Mouse (Mus musculus) neural tube, embryonic 14.5 days (tissue): ENCODE measurements around the gene Fam118b. TPM values are rescaled to one million over a fixed set of nuclear protein-coding genes. Genes with fewer than 3 reads are reported as not detected.

ENCODE experiments used
- ATAC-seq: fragments of 200-750 bp; cut with Nextera tagmentation; 2 replicates; pipeline ENCODE4 v1.8.0; 2017; ENCODE audit warnings: low read depth, mild to moderate bottlenecking, moderate TSS enrichment, moderate library complexity
- H3K27ac ChIP-seq: fragments of 300-500 bp; sonication (generic); 2 replicates; pipeline ENCODE4 v1.5.1; 2014; ENCODE audit warnings: low read depth, mild to moderate bottlenecking, control low read depth, low read length, moderate library complexity, mixed read lengths
- H3K27me3 ChIP-seq: fragments of 300-500 bp; sonication (generic); 2 replicates; pipeline ENCODE4 v1.6.1; 2014; ENCODE audit warnings: low read length; ENCODE audit not compliant: control insufficient read depth, insufficient read depth
- H3K36me3 ChIP-seq: fragments of 300-500 bp; sonication (generic); 2 replicates; pipeline ENCODE4 v1.6.1; 2014; ENCODE audit warnings: low read length, mixed read lengths; ENCODE audit not compliant: control insufficient read depth, insufficient read depth
- H3K4me1 ChIP-seq: fragments of 300-500 bp; sonication (generic); 2 replicates; pipeline ENCODE4 v1.6.1; 2014; ENCODE audit warnings: low read length; ENCODE audit not compliant: control insufficient read depth, insufficient read depth
- H3K4me2 ChIP-seq: fragments of 300-500 bp; sonication (generic); 2 replicates; pipeline ENCODE4 v1.6.1; 2014; ENCODE audit warnings: mild to moderate bottlenecking, low read depth, low read length, control low read depth
- H3K4me3 ChIP-seq: fragments of 300-500 bp; sonication (generic); 2 replicates; pipeline ENCODE4 v1.5.1; 2014; ENCODE audit warnings: low read depth, low read length, control low read depth, mixed read lengths
- H3K9ac ChIP-seq: fragments of 300-500 bp; sonication (generic); replicated peaks from 2 replicates; pipeline ENCODE4 v1.6.1; 2014; ENCODE audit warnings: low read depth, mild to moderate bottlenecking, control low read depth, low read length, mixed read lengths
- H3K9me3 ChIP-seq: fragments of 300-500 bp; sonication (generic); 2 replicates; pipeline ENCODE4 v1.6.1; 2016; ENCODE audit warnings: low read length; ENCODE audit not compliant: control insufficient read depth
- WGBS: fragments of 180-500 bp; shearing (Covaris S2); extraction: QIAGEN DNeasy Blood & Tissue Kit; methylation state at CpG from one replicate; pipeline ENCODE4 v1.1.7; 2014; 5-methylcytosine and 5-hydroxymethylcytosine counted together
- polyA plus RNA-seq: library from polyadenylated mRNA; unstranded; fragments of >200 nt; fragmentation: Nextera tagmentation; extraction: Ambion mirVana; gene quantifications from 2 replicates; pipeline ENCODE4 v1.2.1, GENCODE M21; 2014

Gene Fam118b
- polyA plus RNA-seq, 1 experiment from 2014 or later = 55.1 TPM

- Histone ChIP-seq H3K9me3 (no peaks in the 10 kb centered on the region), H3K4me2 (no peak overlapping the region), H3K4me3 (no peak overlapping the region), H3K9ac (no peak overlapping the region), H3K4me1 (no peaks in the 10 kb centered on the region), H3K27ac (no peak overlapping the region), H3K27me3 (no peaks in the 10 kb centered on the region), H3K36me3 (peaks cover 2% of the 10 kb centered on the region; the same call in 1 of the 2 replicates)
- WGBS = 68% methylated on average over 1 of the region's 1 CpGs
- ATAC-seq = no peak
Observed at GRCm38 (mm10) chr9:35239734-35240133, 27.9 kb downstream of the Fam118b start.

GRCm38 (mm10) chr9:35238915-35239571 lies 28.6 kb downstream of the Fam118b start:
- H3K9me3 ChIP-seq = no peaks in the 10 kb centered on the region
- ATAC-seq = no peak
- WGBS = 89% methylated on average over 6 of the region's 6 CpGs
- H3K27ac ChIP-seq = no peak overlapping the region
- no peaks in the 10 kb centered on the region for H3K4me1 ChIP-seq
- no peak overlapping the region for H3K4me2 ChIP-seq
- H3K4me3 ChIP-seq = no peak overlapping the region
- H3K36me3 ChIP-seq = peaks cover 3% of the 10 kb centered on the region; the same call in 1 of the 2 replicates
- H3K9ac ChIP-seq = no peak overlapping the region
- no peaks in the 10 kb centered on the region for H3K27me3 ChIP-seq

- WGBS = 97% methylated on average over 1 of the region's 1 CpGs
- ATAC-seq = no peak
- H3K27me3 ChIP-seq = no peaks in the 10 kb centered on the region
- H3K4me1 ChIP-seq = no peaks in the 10 kb centered on the region
- H3K9ac ChIP-seq = no peak overlapping the region
- no peak overlapping the region for H3K27ac ChIP-seq
- H3K4me3 ChIP-seq = no peak overlapping the region
- 0 out of 2 replicates have a peak, but pooled peaks cover 3% of the 10 kb centered on the region for H3K36me3 ChIP-seq
- H3K4me2 ChIP-seq = no peak overlapping the region
- H3K9me3 ChIP-seq = no peaks in the 10 kb centered on the region
Observed at GRCm38 (mm10) chr9:35238371-35238770, 29.2 kb downstream of the Fam118b start.

GRCm38 (mm10) chr9:35235996-35236395 lies 31.6 kb downstream of the Fam118b start:
- Histone ChIP-seq H3K9me3 (no peaks in the 10 kb centered on the region), H3K4me1 (no peaks in the 10 kb centered on the region), H3K27ac (no peak overlapping the region), H3K4me2 (no peak overlapping the region), H3K9ac (no peak overlapping the region), H3K4me3 (no peak overlapping the region), H3K36me3 (peaks cover 3% of the 10 kb centered on the region; the same call in 1 of the 2 replicates), H3K27me3 (no peaks in the 10 kb centered on the region)
- 63% methylated on average over 3 of the region's 3 CpGs for WGBS
- ATAC-seq = no peak

- no peaks in the 10 kb centered on the region for H3K9me3 ChIP-seq
- H3K9ac ChIP-seq = no peak overlapping the region
- no peaks in the 10 kb centered on the region; the same call in 1 of the 2 replicates for H3K36me3 ChIP-seq
- no peak overlapping the region for H3K27ac ChIP-seq
- ATAC-seq = no peak
- no peaks in the 10 kb centered on the region for H3K27me3 ChIP-seq
- no peak overlapping the region for H3K4me2 ChIP-seq
- H3K4me3 ChIP-seq = no peak overlapping the region
- WGBS = 95% methylated on average over 3 of the region's 3 CpGs
- no peaks in the 10 kb centered on the region for H3K4me1 ChIP-seq
Observed at GRCm38 (mm10) chr9:35228671-35229070, 38.9 kb downstream of the Fam118b start.

GRCm38 (mm10) chr9:35223466-35223865 lies 44.1 kb downstream of the Fam118b start:
- H3K4me3 ChIP-seq = no peak overlapping the region
- no peak overlapping the region for H3K27ac ChIP-seq
- 93% methylated on average over 3 of the region's 3 CpGs for WGBS
- no peak overlapping the region for H3K9ac ChIP-seq
- no peaks in the 10 kb centered on the region for H3K9me3 ChIP-seq
- H3K36me3 ChIP-seq = peaks cover 24% of the 10 kb centered on the region
- no peaks in the 10 kb centered on the region for H3K27me3 ChIP-seq
- no peaks in the 10 kb centered on the region for H3K4me1 ChIP-seq
- ATAC-seq = no peak
- H3K4me2 ChIP-seq = no peak overlapping the region

GRCm38 (mm10) chr9:35217963-35218362 lies 49.6 kb downstream of the Fam118b start:
- Histone ChIP-seq H3K36me3 (peaks cover 54% of the 10 kb centered on the region), H3K27me3 (no peaks in the 10 kb centered on the region), H3K4me3 (no peak overlapping the region), H3K9ac (no peak overlapping the region), H3K27ac (no peak overlapping the region), H3K9me3 (no peaks in the 10 kb centered on the region), H3K4me2 (no peak overlapping the region), H3K4me1 (no peaks in the 10 kb centered on the region)
- ATAC-seq = no peak
- 90% methylated on average over 1 of the region's 1 CpGs for WGBS

- WGBS = 39% methylated on average over 26 of the region's 26 CpGs
- ATAC-seq = no peak
Observed at GRCm38 (mm10) chr9:35211573-35212511, 55.8 kb downstream of the Fam118b start.

More at GRCm38 (mm10) chr9:35211573-35212511, 55.8 kb downstream of the Fam118b start:
- H3K4me1 ChIP-seq = peaks cover 12% of the 10 kb centered on the region
- no peak overlapping the region; the same call in 1 of the 2 replicates for H3K27ac ChIP-seq
- H3K4me2 ChIP-seq = peak overlapping the region; percentile 55
- peak overlapping the region; percentile 75 for H3K4me3 ChIP-seq
- H3K36me3 ChIP-seq = peaks cover 32% of the 10 kb centered on the region
- no peaks in the 10 kb centered on the region for H3K9me3 ChIP-seq
- peak overlapping the region; percentile 87 for H3K9ac ChIP-seq
- no peaks in the 10 kb centered on the region for H3K27me3 ChIP-seq
